Mouse (Mus musculus) urinary bladder, adult 18-20 months (tissue): ENCODE measurements at regions not wholly inside any gene's neighbourhood (a gene's known extent, or its start where the extent isn't known, plus 50 kb on each side); places are given as distances from the start of the nearest gene placed in this dataset.
A peak's percentile ranks its signal among the peaks of the same experiment; 100 is the strongest.

Experiments
- DNase-seq, 2 experiments: peaks; one replicate each; pipeline ENCODE4 v3.0.0; 2022; ENCODE audit warnings: low spot score in 2 of 2, mixed read lengths in 2 of 2

GRCm38 (mm10) chr10:118765051-118765450 lies 105.0 kb downstream of the Dyrk2 start:
- no peak for DNase-seq

GRCm38 (mm10) chr10:118765544-118766441 lies 104.2 kb downstream of the Dyrk2 start:
- DNase-seq: peak; percentile 19 to 26

GRCm38 (mm10) chr10:118766826-118767225 lies 103.2 kb downstream of the Dyrk2 start:
- no peak for DNase-seq

- no peak for DNase-seq
These were observed 100.3 kb downstream of the Dyrk2 start for GRCm38 (mm10) chr10:118769751-118770150.

- DNase-seq: no peak
These were observed 91.4 kb downstream of the Dyrk2 start for GRCm38 (mm10) chr10:118778656-118779055.

- no peak for DNase-seq
These were observed 89.0 kb downstream of the Dyrk2 start for GRCm38 (mm10) chr10:118780831-118781569.

- DNase-seq: no peak
These were observed 88.2 kb downstream of the Dyrk2 start for GRCm38 (mm10) chr10:118781811-118782232.

GRCm38 (mm10) chr10:118782646-118783045 lies 87.4 kb downstream of the Dyrk2 start:
- DNase-seq: no peak

GRCm38 (mm10) chr10:118787280-118787690 lies 82.7 kb downstream of the Dyrk2 start:
- no peak for DNase-seq

- no peak for DNase-seq
These were observed 77.5 kb downstream of the Dyrk2 start for GRCm38 (mm10) chr10:118792352-118793100.

- DNase-seq: no peak
These were observed 76.2 kb downstream of the Dyrk2 start for GRCm38 (mm10) chr10:118793794-118794193.

GRCm38 (mm10) chr10:118794395-118795060 lies 75.5 kb downstream of the Dyrk2 start:
- no peak for DNase-seq

GRCm38 (mm10) chr10:118795061-118795407 lies 75.0 kb downstream of the Dyrk2 start:
- peak in 1 of 2 experiments; percentile 47 for DNase-seq

GRCm38 (mm10) chr10:118796512-118796911 lies 73.5 kb downstream of the Dyrk2 start:
- no peak for DNase-seq

- DNase-seq: no peak
These were observed 72.8 kb downstream of the Dyrk2 start for GRCm38 (mm10) chr10:118797256-118797655.

- no peak for DNase-seq
These were observed 70.2 kb downstream of the Dyrk2 start for GRCm38 (mm10) chr10:118799767-118800166.

- no peak for DNase-seq
These were observed 66.0 kb downstream of the Dyrk2 start for GRCm38 (mm10) chr10:118803922-118804557.

- DNase-seq: peak; percentile 45 to 78
These were observed 65.4 kb downstream of the Dyrk2 start for GRCm38 (mm10) chr10:118804574-118804973.
